Mouse (Mus musculus): Measurements from ENCODE around the gene Defb41. TPM values are rescaled to one million over a fixed set of nuclear protein-coding genes. Genes with fewer than 3 reads are reported as not detected.
"Not testable (repeated sequence)": the region's sequence is repeated elsewhere in the genome, so short reads cannot be mapped to it uniquely, and the experiment has no call there.

The Defb41 gene
- 91.1 and 1,318 TPM in 2 replicates for polyA plus RNA-seq (2012; rRNA removed)

GRCm38 (mm10) chr1:18265038-18265437 lies at the start of gene Defb41:
Gene Defb41, minus strand, starts transcription at chr1:18265138.
- no peak for DNase-seq (ENCODE audit: low read depth)

DNA sequence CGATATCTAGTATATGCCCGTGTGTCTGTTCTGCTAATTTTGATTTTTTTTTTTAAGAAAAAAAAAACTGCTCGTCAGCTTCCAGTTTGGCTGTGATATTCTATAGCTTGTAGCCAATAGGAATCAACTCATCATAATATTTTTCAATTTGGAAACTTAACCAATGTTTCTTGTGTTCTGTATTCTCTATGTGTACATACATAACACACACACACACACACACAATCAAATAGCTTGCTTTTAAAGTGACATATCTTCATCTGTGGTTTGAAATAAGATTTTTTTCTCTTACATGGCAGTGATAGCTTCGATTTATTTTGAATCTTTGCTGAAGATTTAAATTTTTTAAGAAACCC lies 43.5 kb upstream of the Defb41 start:
- DNase-seq (ENCODE audit: low read depth): no peak

DNA sequence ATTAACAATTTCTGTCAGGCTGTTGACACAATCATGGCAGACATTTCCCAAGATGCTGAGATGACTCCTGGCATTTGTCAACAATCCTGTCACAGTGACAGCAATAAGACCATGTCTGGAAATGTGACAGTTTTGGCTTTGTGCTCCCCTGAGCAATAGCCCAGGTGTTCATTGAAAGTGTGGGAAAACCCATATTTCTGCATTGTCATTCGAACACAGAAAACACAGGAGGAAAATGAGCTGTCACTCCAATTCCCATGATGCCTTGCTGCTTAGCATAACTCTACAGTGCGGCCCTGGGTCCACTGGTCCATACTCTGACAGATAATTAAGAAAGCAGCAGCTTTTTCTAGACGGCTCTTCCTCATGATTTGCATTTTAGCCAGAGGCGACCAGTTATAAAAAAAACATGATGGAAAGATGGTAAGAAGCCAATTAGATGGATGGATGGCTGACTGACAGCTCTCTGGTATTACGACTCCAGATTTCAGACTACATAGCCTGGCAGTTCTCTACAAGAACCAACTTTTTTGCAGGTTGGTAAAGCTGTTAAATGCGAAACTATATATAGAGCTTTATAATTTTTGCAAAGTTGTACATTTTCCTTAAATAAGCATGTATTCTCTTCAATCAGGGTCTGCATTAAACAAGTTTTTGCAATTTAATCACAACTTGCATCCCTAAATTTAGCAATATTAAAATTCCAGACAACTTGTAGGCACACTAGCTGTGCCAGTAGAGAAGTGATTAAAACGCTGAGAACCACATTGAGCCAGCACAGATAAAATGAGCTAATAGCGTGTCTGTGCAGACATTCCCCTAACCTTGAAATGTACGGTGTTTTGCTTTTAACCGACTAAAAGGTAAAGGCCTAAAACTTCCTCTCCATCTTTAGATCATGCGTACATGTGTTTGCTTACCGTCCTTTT lies 42.9 kb upstream of the Defb41 start:
- DNase-seq (ENCODE audit: low read depth): no peak

GRCm38 (mm10) chr1:18292515-18292914 lies 27.6 kb upstream of the Defb41 start:
- DNase-seq (ENCODE audit: low read depth): no peak

- no peak for DNase-seq (ENCODE audit: low read depth)
Observed at GRCm38 (mm10) chr1:18288860-18289259, 23.9 kb upstream of the Defb41 start.

- no peak for DNase-seq (ENCODE audit: low read depth)
Observed at GRCm38 (mm10) chr1:18287371-18287770, 22.4 kb upstream of the Defb41 start.

GRCm38 (mm10) chr1:18271095-18271494 lies 6.2 kb upstream of the Defb41 start:
- DNase-seq (ENCODE audit: low read depth): no peak

GRCm38 (mm10) chr1:18268845-18269244 lies 3.9 kb upstream of the Defb41 start:
- DNase-seq (ENCODE audit: low read depth): no peak

- not testable (repeated sequence) for DNase-seq (ENCODE audit: low read depth)
Observed at GRCm38 (mm10) chr1:18245801-18246580, 18.9 kb downstream of the Defb41 start.

GRCm38 (mm10) chr1:18237343-18237742 lies 27.6 kb downstream of the Defb41 start, which contains the start of gene Defb18:
Gene Defb18, minus strand, starts transcription at chr1:18237443.
- no peak for DNase-seq (ENCODE audit: low read depth)

DNA sequence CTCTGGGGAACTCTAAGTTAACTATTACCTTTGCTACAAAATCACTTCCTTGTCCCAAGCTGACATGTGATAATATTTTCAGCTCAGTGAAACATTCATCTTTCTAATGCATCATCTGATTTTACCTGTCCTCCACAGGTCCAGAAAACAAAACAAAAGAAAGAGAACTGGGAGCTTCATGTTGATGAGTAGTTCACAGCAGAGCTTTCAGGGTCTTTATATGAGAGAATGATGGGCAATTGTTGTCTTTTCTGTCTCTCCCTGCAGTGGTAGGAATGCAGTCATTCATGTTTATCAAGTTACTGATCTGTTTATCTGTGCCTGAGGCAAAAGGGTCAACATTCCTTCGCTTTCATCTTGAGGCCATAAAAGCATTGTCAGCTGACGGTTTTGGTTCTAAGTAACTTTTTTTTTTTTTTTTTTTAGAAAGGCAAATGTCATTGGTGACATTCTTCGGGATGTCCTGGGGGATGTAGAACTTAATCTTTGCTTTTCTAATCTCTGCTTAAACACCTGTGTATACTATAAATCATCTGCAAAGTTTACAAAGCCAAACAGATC lies 41.5 kb downstream of the Defb41 start:
- DNase-seq (ENCODE audit: low read depth): no peak

Other genes with a start within 250 kb of the Defb41 start
- 113 and 137 TPM in 2 replicates for gene Crisp4, start 119.2 kb downstream of the Defb41 start, polyA plus RNA-seq (2012; rRNA removed)
- gene Defb18, start 27.7 kb downstream of the Defb41 start, polyA plus RNA-seq (2012; rRNA removed): 2,224 and 3,254 TPM in 2 replicates

Data from gonadal fat pad, adult 2 months (tissue).